In genomic region chr12:84589825-84590761, GRCm38 (mm10) we compare ENCODE assay signal across 7 mouse cellular contexts. TPM values are rescaled to one million over a fixed set of nuclear protein-coding genes. Genes with fewer than 3 reads are reported as not detected.
A peak's percentile ranks its signal among the peaks of the same experiment; 100 is the strongest.
DNase-seq lines count a peak whose midpoint lies in the region; ATAC-seq and TF ChIP-seq lines count a peak whose summit lies in the region.

No protein-coding gene starts in this region.

- no peaks in the 10 kb centered on the region for H3K36me3 ChIP-seq in embryonic facial prominence, embryonic 12.5 days
- no peaks in the 10 kb centered on the region for H3K36me3 ChIP-seq in kidney, adult 2 months (ENCODE audit: control insufficient read depth, insufficient read depth, low read length)
- H3K36me3 ChIP-seq in limb, embryonic 12.5 days, result no peaks in the 10 kb centered on the region
- H3K36me3 ChIP-seq in midbrain, embryonic 15.5 days (replicated peaks), result no peaks in the 10 kb centered on the region
- no peaks in the 10 kb centered on the region for H3K36me3 ChIP-seq in spleen, adult 2 months (ENCODE audit: control insufficient read depth, insufficient read depth, low read length)

- H3K4me2 ChIP-seq in embryonic facial prominence, embryonic 12.5 days (replicated peaks), result peak overlapping the region; percentile 95
- peak overlapping the region; percentile 98 for H3K4me2 ChIP-seq in limb, embryonic 12.5 days
- H3K4me2 ChIP-seq in midbrain, embryonic 15.5 days, result peak overlapping the region; percentile 82

- DNase-seq in adrenal gland, postnatal 25 days, result peak; percentile 96
- DNase-seq in heart, adult 18-20 months, result peak; percentile 86 to 98
- peak; percentile 93 for DNase-seq in kidney, adult 2 months
- DNase-seq in spleen, adult 2 months (ENCODE audit: low read depth in 1 of 2, low spot score in 2 of 2), result peak; percentile 56 to 85

- no peaks in the 10 kb centered on the region for H3K27me3 ChIP-seq in embryonic facial prominence, embryonic 12.5 days
- H3K27me3 ChIP-seq in kidney, adult 2 months (replicated peaks; ENCODE audit: control insufficient read depth, insufficient read depth, low read length), result no peaks in the 10 kb centered on the region
- H3K27me3 ChIP-seq in limb, embryonic 12.5 days, result peaks cover 22% of the 10 kb centered on the region
- no peaks in the 10 kb centered on the region for H3K27me3 ChIP-seq in midbrain, embryonic 15.5 days (replicated peaks)
- peaks cover 4% of the 10 kb centered on the region; the same call in 1 of the 2 replicates for H3K27me3 ChIP-seq in spleen, adult 2 months (ENCODE audit: control insufficient read depth, insufficient read depth, low read length)

- H3K9me3 ChIP-seq in embryonic facial prominence, embryonic 12.5 days, result no peaks in the 10 kb centered on the region
- no peaks in the 10 kb centered on the region for H3K9me3 ChIP-seq in limb, embryonic 12.5 days
- H3K9me3 ChIP-seq in midbrain, embryonic 15.5 days, result no peaks in the 10 kb centered on the region

- ATAC-seq in embryonic facial prominence, embryonic 12.5 days (ENCODE audit: insufficient number of reproducible peaks, insufficient read depth, low FRiP score, low TSS enrichment), result no peak
- no peak; the same call in 1 of the 2 replicates for ATAC-seq in limb, embryonic 12.5 days (ENCODE audit: insufficient number of reproducible peaks, insufficient read depth, low FRiP score, low TSS enrichment, low read depth)
- ATAC-seq in midbrain, embryonic 15.5 days (replicated peaks), result peak; percentile 64

- WGBS in embryonic facial prominence, embryonic 12.5 days, result under 1% methylated on average over 54 of the region's 54 CpGs
- 1% methylated on average over 54 of the region's 54 CpGs for WGBS in kidney, adult 2 months
- under 1% methylated on average over 54 of the region's 54 CpGs for WGBS in limb, embryonic 12.5 days
- under 1% methylated on average over 54 of the region's 54 CpGs for WGBS in midbrain, embryonic 15.5 days
- WGBS in spleen, adult 2 months, result 2% methylated on average over 54 of the region's 54 CpGs

- no peak for TF ChIP-seq POLR2A in kidney, adult 2 months (IDR thresholded peaks at IDR 0.05; ENCODE audit: low read depth, low read length)
- TF ChIP-seq POLR2A in spleen, adult 2 months (IDR thresholded peaks at IDR 0.05; ENCODE audit: low read depth, low read length), result no peak

- H3K4me1 ChIP-seq in embryonic facial prominence, embryonic 12.5 days, result peaks cover 4% of the 10 kb centered on the region
- H3K4me1 ChIP-seq in kidney, adult 2 months (ENCODE audit: control insufficient read depth, insufficient read depth, low read length), result no peaks in the 10 kb centered on the region
- H3K4me1 ChIP-seq in limb, embryonic 12.5 days (replicated peaks), result 0 out of 2 replicates have a peak, but pooled peaks cover 6% of the 10 kb centered on the region
- H3K4me1 ChIP-seq in midbrain, embryonic 15.5 days, result peaks cover 10% of the 10 kb centered on the region; the same call in 1 of the 2 replicates
- H3K4me1 ChIP-seq in spleen, adult 2 months (ENCODE audit: control insufficient read depth, insufficient read depth, insufficient read length), result no peaks in the 10 kb centered on the region

- H3K4me3 ChIP-seq in embryonic facial prominence, embryonic 12.5 days, result peak overlapping the region; percentile 47
- peak overlapping the region; percentile 27 for H3K4me3 ChIP-seq in kidney, adult 2 months (ENCODE audit: insufficient read depth, low read depth, low read length)
- peak overlapping the region; percentile 52 for H3K4me3 ChIP-seq in limb, embryonic 12.5 days (replicated peaks)
- peak overlapping the region; percentile 47 for H3K4me3 ChIP-seq in midbrain, embryonic 15.5 days
- H3K4me3 ChIP-seq in spleen, adult 2 months (ENCODE audit: extremely low read depth, insufficient read depth, insufficient read length), result peak overlapping the region; percentile 51

- H3K27ac ChIP-seq in embryonic facial prominence, embryonic 12.5 days, result no peak overlapping the region
- H3K27ac ChIP-seq in kidney, adult 2 months (ENCODE audit: insufficient read depth, low read depth, low read length), result no peak overlapping the region
- H3K27ac ChIP-seq in limb, embryonic 12.5 days, result no peak overlapping the region
- no peak overlapping the region for H3K27ac ChIP-seq in midbrain, embryonic 15.5 days
- no peak overlapping the region for H3K27ac ChIP-seq in spleen, adult 2 months (ENCODE audit: insufficient read depth, low read length)

- peak; percentile 100; the same call in 1 of the 2 replicates for TF ChIP-seq CTCF in kidney, adult 2 months (conservative IDR thresholded peaks at IDR 0.05; ENCODE audit: insufficient read depth, insufficient read length, low read depth, low read length)
- TF ChIP-seq CTCF in spleen, adult 2 months (IDR thresholded peaks at IDR 0.05; ENCODE audit: extremely low read depth, insufficient read depth, insufficient read length, insufficient replicate concordance), result peak; percentile 100

- H3K9ac ChIP-seq in embryonic facial prominence, embryonic 12.5 days, result peak overlapping the region; percentile 57
- peak overlapping the region; percentile 63 for H3K9ac ChIP-seq in limb, embryonic 12.5 days (replicated peaks)
- peak overlapping the region; percentile 56 for H3K9ac ChIP-seq in midbrain, embryonic 15.5 days

RNA-seq across cellular contexts. Expression of gene Vsx2, which starts 20.5 kb away (rescaled TPM):
- total RNA-seq in adrenal gland, postnatal 25 days (2021), result not detected in 2 replicates
- 6.6 and 8.4 TPM in 2 replicates for polyA plus RNA-seq in embryonic facial prominence, embryonic 12.5 days (2016; fragmentation: Nextera tagmentation; extraction: Ambion mirVana)
- total RNA-seq in heart, adult 18-20 months (2021), result not detected
- polyA plus RNA-seq in kidney, adult 2 months (2012; rRNA removed), result not detected in 2 replicates
- 0.13 and 0.24 TPM in 2 replicates for polyA plus RNA-seq in limb, embryonic 12.5 days (2016; fragmentation: Nextera tagmentation; extraction: Ambion mirVana)
- 1.5 and 1.7 TPM in 2 replicates for polyA plus RNA-seq in midbrain, embryonic 15.5 days (2015; fragmentation: Nextera tagmentation; extraction: Ambion mirVana)
- not detected in 2 replicates for polyA plus RNA-seq in spleen, adult 2 months (2012; rRNA removed)

RNA-seq across cellular contexts. Expression of gene Abcd4, which starts 27.1 kb away (rescaled TPM):
- 18.1 and 21.0 TPM in 2 replicates for total RNA-seq in adrenal gland, postnatal 25 days (2021)
- polyA plus RNA-seq in embryonic facial prominence, embryonic 12.5 days (2016; fragmentation: Nextera tagmentation; extraction: Ambion mirVana), result 15.8 and 16.0 TPM in 2 replicates
- total RNA-seq in heart, adult 18-20 months (2021), result 1 to 10 TPM; 5.8 to 7.4 TPM
- polyA plus RNA-seq in kidney, adult 2 months (2012; rRNA removed), result 57.7 and 63.3 TPM in 2 replicates
- polyA plus RNA-seq in limb, embryonic 12.5 days (2016; fragmentation: Nextera tagmentation; extraction: Ambion mirVana), result 16.3 and 17.8 TPM in 2 replicates
- polyA plus RNA-seq in midbrain, embryonic 15.5 days (2015; fragmentation: Nextera tagmentation; extraction: Ambion mirVana), result 13.5 and 15.6 TPM in 2 replicates
- polyA plus RNA-seq in spleen, adult 2 months (2012; rRNA removed), result 16.6 and 17.0 TPM in 2 replicates

RNA-seq across cellular contexts. Expression of gene Vrtn, which starts 50.7 kb away (rescaled TPM):
- total RNA-seq in adrenal gland, postnatal 25 days (2021), result not detected in 2 replicates
- not detected in 2 replicates for polyA plus RNA-seq in embryonic facial prominence, embryonic 12.5 days (2016; fragmentation: Nextera tagmentation; extraction: Ambion mirVana)
- not detected for total RNA-seq in heart, adult 18-20 months (2021)
- not detected in 2 replicates for polyA plus RNA-seq in kidney, adult 2 months (2012; rRNA removed)
- not detected in 2 replicates for polyA plus RNA-seq in limb, embryonic 12.5 days (2016; fragmentation: Nextera tagmentation; extraction: Ambion mirVana)
- 0.09 TPM in 1 of 2 replicates, not detected in the other for polyA plus RNA-seq in midbrain, embryonic 15.5 days (2015; fragmentation: Nextera tagmentation; extraction: Ambion mirVana)
- not detected in 2 replicates for polyA plus RNA-seq in spleen, adult 2 months (2012; rRNA removed)
